Mouse (Mus musculus): Measurements from ENCODE around the gene Med16.

GRCm38 (mm10) chr10:79943471-79943901 lies 34.8 kb upstream of the Med16 start:
- TF ChIP-seq CTCF (IDR thresholded peaks at IDR 0.05; ENCODE audit: control insufficient read depth, insufficient read depth, insufficient replicate concordance, low read depth, low read length) = no peak
- TF ChIP-seq POLR2A (IDR thresholded peaks at IDR 0.05; ENCODE audit: control insufficient read depth, low read depth, low read length) = no peak

Measured in testis, adult 2 months (tissue).